Mouse (Mus musculus) heart, embryonic 10.5 days (tissue): Measurements from ENCODE around the gene Gng4. TPM values are rescaled to one million over a fixed set of nuclear protein-coding genes. Genes with fewer than 3 reads are reported as not detected.

Experiments used
- polyA plus RNA-seq: library from polyadenylated mRNA; unstranded; fragments of >200 nt; fragmentation: Nextera tagmentation; extraction: Ambion mirVana; gene quantifications from 2 replicates; pipeline ENCODE4 v1.2.1, GENCODE M21; 2016

Gng4 gene
- polyA plus RNA-seq, 1 experiment from 2014 or later = 0.51 TPM

Other genes with a start within 250 kb of the Gng4 start
- gene Lyst, start 193.7 kb upstream of the Gng4 start, polyA plus RNA-seq = 1.9 and 2.9 TPM in 2 replicates
- 31.0 and 38.7 TPM in 2 replicates for gene B3galnt2, start 170.4 kb downstream of the Gng4 start, polyA plus RNA-seq